Mouse (Mus musculus): Measurements from ENCODE around the gene Hist2h2ab.

DNA sequence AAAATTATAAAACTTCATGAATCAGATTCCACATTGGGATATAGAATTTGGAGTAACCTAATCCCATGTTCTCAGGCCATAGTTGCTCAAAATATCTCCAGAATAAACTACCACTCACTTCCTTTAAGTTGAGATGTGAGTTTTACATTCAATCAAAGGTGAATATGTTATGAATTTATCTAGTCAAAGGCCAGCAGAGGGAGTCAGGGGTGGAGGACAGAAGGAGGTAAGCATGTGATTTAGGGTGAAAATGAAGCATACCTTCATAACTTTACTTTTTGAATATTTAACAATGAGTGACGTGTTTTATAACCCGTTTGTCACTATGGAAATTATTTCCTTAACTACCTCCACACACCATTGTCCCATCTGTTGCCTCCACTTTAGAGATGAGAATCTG lies 15.2 kb downstream of the Hist2h2ab start:
- TF ChIP-seq POLR2A (IDR thresholded peaks at IDR 0.05; ENCODE audit: extremely low read depth, insufficient read depth, low read length) (no peak), CTCF (IDR thresholded peaks at IDR 0.05; ENCODE audit: low read depth, low read length) (no peak)

Data from liver, adult 2 months (tissue).